Mouse (Mus musculus): ENCODE results near the gene Aip. TPM values are rescaled to one million over a fixed set of nuclear protein-coding genes. Genes with fewer than 3 reads are reported as not detected.
A peak's percentile ranks its signal among the peaks of the same experiment; 100 is the strongest.

Gene Aip
- polyA plus RNA-seq (2015; fragmentation: Nextera tagmentation; extraction: Ambion mirVana), result 47.0 and 48.0 TPM in 2 replicates

GRCm38 (mm10) chr19:4125741-4126696, at the start of gene Aip:
Gene Aip, minus strand, starts transcription at chr19:4125858.
- Histone ChIP-seq H3K4me2 (replicated peaks; ENCODE audit: low read depth) (peak within 1 kb of the TSS; percentile 77), H3K9me3 (ENCODE audit: control insufficient read depth, low read length) (no peaks in the 10 kb centered on the region), H3K27ac (replicated peaks) (peak within 1 kb of the TSS; percentile 81), H3K9ac (ENCODE audit: low read length) (peak within 1 kb of the TSS; percentile 89), H3K36me3 (ENCODE audit: control insufficient read depth, insufficient read depth, low read length) (peaks cover 11% of the 10 kb centered on the region), H3K4me1 (replicated peaks; ENCODE audit: control insufficient read depth, insufficient read depth) (0 out of 2 replicates have a peak, but pooled peaks cover 3% of the 10 kb centered on the region), H3K27me3 (ENCODE audit: control insufficient read depth, insufficient read depth, low read length) (no peaks in the 10 kb centered on the region), H3K4me3 (ENCODE audit: low read depth, low read length) (peak within 1 kb of the TSS; percentile 84)
- 1% methylated on average over 57 of the region's 64 CpGs for WGBS
- DNase-seq (ENCODE audit: low spot score) (peak; percentile 99), ATAC-seq (ENCODE audit: low FRiP score, low TSS enrichment) (peak; percentile 96)
- no peak for TF ChIP-seq EP300 (optimal IDR thresholded peaks at IDR 0.05)
- TF ChIP-seq CTCF (IDR thresholded peaks at IDR 0.05; ENCODE audit: low read depth), result peak; percentile 79

GRCm38 (mm10) chr19:4172925-4173324, 47.3 kb upstream of the Aip start:
- 69% methylated on average over 11 of the region's 11 CpGs for WGBS
- no peak overlapping the region for H3K9ac ChIP-seq (ENCODE audit: low read length)

GRCm38 (mm10) chr19:4171393-4172290, 46.0 kb upstream of the Aip start:
- TF ChIP-seq CTCF (IDR thresholded peaks at IDR 0.05; ENCODE audit: low read depth), result no peak
- TF ChIP-seq EP300 (optimal IDR thresholded peaks at IDR 0.05), result no peak
- Histone ChIP-seq H3K4me1 (replicated peaks; ENCODE audit: control insufficient read depth, insufficient read depth) (peaks cover 10% of the 10 kb centered on the region; the same call in 1 of the 2 replicates), H3K4me2 (replicated peaks; ENCODE audit: low read depth) (no peak overlapping the region), H3K9me3 (ENCODE audit: control insufficient read depth, low read length) (no peaks in the 10 kb centered on the region), H3K36me3 (ENCODE audit: control insufficient read depth, insufficient read depth, low read length) (no peaks in the 10 kb centered on the region), H3K27ac (replicated peaks) (no peak overlapping the region), H3K27me3 (ENCODE audit: control insufficient read depth, insufficient read depth, low read length) (no peaks in the 10 kb centered on the region), H3K4me3 (ENCODE audit: low read depth, low read length) (no peak overlapping the region), H3K9ac (ENCODE audit: low read length) (peak overlapping the region; percentile 27; the same call in 1 of the 2 replicates)
- ATAC-seq (ENCODE audit: low FRiP score, low TSS enrichment) (no peak), DNase-seq (ENCODE audit: low spot score) (no peak)
- WGBS, result 58% methylated on average over 13 of the region's 13 CpGs

More at GRCm38 (mm10) chr19:4172925-4173324, 47.3 kb upstream of the Aip start:
- no peaks in the 10 kb centered on the region for H3K36me3 ChIP-seq (ENCODE audit: control insufficient read depth, insufficient read depth, low read length)
- DNase-seq (ENCODE audit: low spot score), result no peak
- ATAC-seq (ENCODE audit: low FRiP score, low TSS enrichment), result no peak
- no peaks in the 10 kb centered on the region for H3K9me3 ChIP-seq (ENCODE audit: control insufficient read depth, low read length)
- H3K4me2 ChIP-seq (replicated peaks; ENCODE audit: low read depth), result no peak overlapping the region
- peaks cover 10% of the 10 kb centered on the region; the same call in 1 of the 2 replicates for H3K4me1 ChIP-seq (replicated peaks; ENCODE audit: control insufficient read depth, insufficient read depth)
- no peak for TF ChIP-seq EP300 (optimal IDR thresholded peaks at IDR 0.05)
- TF ChIP-seq CTCF (IDR thresholded peaks at IDR 0.05; ENCODE audit: low read depth), result no peak; the same call in 1 of the 2 replicates
- no peak overlapping the region for H3K4me3 ChIP-seq (ENCODE audit: low read depth, low read length)
- no peaks in the 10 kb centered on the region for H3K27me3 ChIP-seq (ENCODE audit: control insufficient read depth, insufficient read depth, low read length)
- H3K27ac ChIP-seq (replicated peaks), result no peak overlapping the region

- DNase-seq (ENCODE audit: low spot score) (no peak), ATAC-seq (ENCODE audit: low FRiP score, low TSS enrichment) (no peak)
- Histone ChIP-seq H3K4me3 (ENCODE audit: low read depth, low read length) (no peak overlapping the region), H3K4me1 (replicated peaks; ENCODE audit: control insufficient read depth, insufficient read depth) (peaks cover 10% of the 10 kb centered on the region; the same call in 1 of the 2 replicates), H3K4me2 (replicated peaks; ENCODE audit: low read depth) (no peak overlapping the region), H3K9me3 (ENCODE audit: control insufficient read depth, low read length) (no peaks in the 10 kb centered on the region), H3K27me3 (ENCODE audit: control insufficient read depth, insufficient read depth, low read length) (no peaks in the 10 kb centered on the region), H3K36me3 (ENCODE audit: control insufficient read depth, insufficient read depth, low read length) (no peaks in the 10 kb centered on the region), H3K9ac (ENCODE audit: low read length) (0 out of 2 replicates have a peak overlapping the region, but pooled peaks have one; percentile 4), H3K27ac (replicated peaks) (no peak overlapping the region)
- 95% methylated on average over 10 of the region's 10 CpGs for WGBS
- TF ChIP-seq CTCF (IDR thresholded peaks at IDR 0.05; ENCODE audit: low read depth) (no peak), EP300 (optimal IDR thresholded peaks at IDR 0.05) (no peak)
Measured at GRCm38 (mm10) chr19:4170723-4171392, 45.2 kb upstream of the Aip start.

GRCm38 (mm10) chr19:4169810-4170209, 44.2 kb upstream of the Aip start:
- TF ChIP-seq CTCF (IDR thresholded peaks at IDR 0.05; ENCODE audit: low read depth), result no peak
- TF ChIP-seq EP300 (optimal IDR thresholded peaks at IDR 0.05), result no peak
- H3K4me1 ChIP-seq (replicated peaks; ENCODE audit: control insufficient read depth, insufficient read depth), result peaks cover 5% of the 10 kb centered on the region; the same call in 1 of the 2 replicates

More at GRCm38 (mm10) chr19:4169810-4170209, 44.2 kb upstream of the Aip start:
- Histone ChIP-seq H3K27ac (replicated peaks) (peak overlapping the region; percentile 95), H3K9me3 (ENCODE audit: control insufficient read depth, low read length) (no peaks in the 10 kb centered on the region), H3K4me3 (ENCODE audit: low read depth, low read length) (peak overlapping the region; percentile 44), H3K27me3 (ENCODE audit: control insufficient read depth, insufficient read depth, low read length) (no peaks in the 10 kb centered on the region), H3K4me2 (replicated peaks; ENCODE audit: low read depth) (peak overlapping the region; percentile 81), H3K9ac (ENCODE audit: low read length) (peak overlapping the region; percentile 86), H3K36me3 (ENCODE audit: control insufficient read depth, insufficient read depth, low read length) (no peaks in the 10 kb centered on the region)
- no peak for DNase-seq (ENCODE audit: low spot score)
- ATAC-seq (ENCODE audit: low FRiP score, low TSS enrichment), result peak; percentile 56
- 4% methylated on average over 27 of the region's 27 CpGs for WGBS

Measured in stomach, postnatal 0 days (tissue).